Mouse (Mus musculus) liver, adult 2 months (tissue): ENCODE data around the gene Tbc1d10c.

Experiments used
- CTCF ChIP-seq: fragments of 200-500 bp; IDR thresholded peaks from 2 replicates; pipeline ENCODE4 v1.5.1; 2011; ENCODE audit warnings: low read depth, low read length, control low read depth
- POLR2A ChIP-seq: fragments of 200-500 bp; IDR thresholded peaks from 2 replicates; pipeline ENCODE4 v1.6.1; 2011; ENCODE audit warnings: low read length, control low read depth; ENCODE audit not compliant: insufficient read depth; ENCODE audit errors: extremely low read depth

- TF ChIP-seq CTCF (no peak), POLR2A (no peak)
Measured at GRCm38 (mm10) chr19:4226779-4227178, 35.7 kb upstream of the Tbc1d10c start.
